Mouse (Mus musculus) CH12.LX (cell line): Measurements from ENCODE around the gene Nsl1. TPM values are rescaled to one million over a fixed set of nuclear protein-coding genes. Genes with fewer than 3 reads are reported as not detected.
A peak's percentile ranks its signal among the peaks of the same experiment; 100 is the strongest.

Source experiments
- DNase-seq: peaks from one replicate; pipeline ENCODE4 v3.0.0-alpha.2; 2013; ENCODE audit errors: extremely low read depth
- H3K27ac ChIP-seq: 2 replicates; pipeline ENCODE4 v1.5.1; 2012; ENCODE audit warnings: low read depth, mild to moderate bottlenecking, control low read depth, moderate library complexity; ENCODE audit not compliant: insufficient read depth
- H3K27me3 ChIP-seq: replicated peaks from 2 replicates; pipeline ENCODE3; 2012; ENCODE audit warnings: inconsistent platforms
- H3K36me3 ChIP-seq, 2 experiments: replicated peaks in 1 of 2; 2 replicates each; pipeline versions ENCODE3 to v1.6.1; 2012; ENCODE audit warnings: inconsistent platforms in 1 of 2, low read length in 1 of 2, mild to moderate bottlenecking in 1 of 2, mixed read lengths in 1 of 2, moderate library complexity in 1 of 2; ENCODE audit not compliant: control insufficient read depth in 1 of 2, insufficient read depth in 1 of 2
- H3K4me1 ChIP-seq, 2 experiments: 2 replicates each; pipeline ENCODE4 v1.6.1; 2012; ENCODE audit warnings: inconsistent platforms in 1 of 2, moderate library complexity in 1 of 2; ENCODE audit not compliant: insufficient read depth in 2 of 2, control insufficient read depth in 1 of 2
- H3K4me2 ChIP-seq: 2 replicates; pipeline ENCODE4 v1.6.1; 2012; ENCODE audit warnings: low read depth, mild to moderate bottlenecking, control low read depth; ENCODE audit not compliant: poor library complexity, insufficient read depth, severe bottlenecking
- H3K4me3 ChIP-seq, 3 experiments: fragments of 150-350 bp in 1 of 3; sonication (generic) in 1 of 3; replicated peaks in 1 of 3; 2 replicates each; pipeline versions ENCODE3 to v1.5.1; 2011 to 2012; ENCODE audit warnings: low read depth in 2 of 3, low read length in 2 of 3, mild to moderate bottlenecking in 2 of 3, moderate library complexity in 2 of 3, control low read depth in 1 of 3, improper control_type of control experiment in 1 of 3, inconsistent platforms in 1 of 3, mixed read lengths in 1 of 3; ENCODE audit not compliant: poor library complexity in 1 of 3
- H3K79me2 ChIP-seq: replicated peaks from 2 replicates; pipeline ENCODE4 v1.6.1; 2012; ENCODE audit warnings: mild to moderate bottlenecking, moderate library complexity; ENCODE audit not compliant: control insufficient read depth, poor library complexity, insufficient read depth, severe bottlenecking; ENCODE audit errors: extremely low read depth
- H3K9ac ChIP-seq: 2 replicates; pipeline ENCODE4 v1.6.1; 2012; ENCODE audit warnings: low read depth, mild to moderate bottlenecking, control low read depth, moderate library complexity; ENCODE audit not compliant: insufficient read depth
- H3K9me3 ChIP-seq: replicated peaks from 2 replicates; pipeline ENCODE3; 2012; ENCODE audit warnings: low read length, inconsistent platforms, mixed read lengths
- CTCF ChIP-seq, 2 experiments: IDR thresholded peaks in 1 of 2; conservative IDR thresholded peaks in 1 of 2; 2 replicates each; pipeline ENCODE4 v1.5.1; 2011 to 2012; ENCODE audit warnings: low read depth in 2 of 2, low read length in 2 of 2, improper control_type of control experiment in 1 of 2, inconsistent platforms in 1 of 2, mild to moderate bottlenecking in 1 of 2, moderate library complexity in 1 of 2
- ELF1 ChIP-seq: IDR thresholded peaks from 2 replicates; pipeline ENCODE4 v1.6.1; 2014; ENCODE audit warnings: low read depth, mild to moderate bottlenecking, inconsistent platforms, low read length, improper control_type of control experiment
- JUN ChIP-seq: IDR thresholded peaks from 2 replicates; pipeline ENCODE4 v1.6.1; 2011; ENCODE audit warnings: low read depth, mild to moderate bottlenecking, low read length, improper control_type of control experiment, moderate library complexity; ENCODE audit not compliant: insufficient read depth
- MAX ChIP-seq: IDR thresholded peaks from 2 replicates; pipeline ENCODE4 v1.6.1; 2011; ENCODE audit warnings: low read length, improper control_type of control experiment
- MXI1 ChIP-seq: IDR thresholded peaks from 2 replicates; pipeline ENCODE4 v1.6.1; 2011; ENCODE audit warnings: mild to moderate bottlenecking, low read depth, low read length, improper control_type of control experiment
- POLR2AphosphoS2 ChIP-seq: IDR thresholded peaks from 2 replicates; pipeline ENCODE4 v1.6.1; 2011; ENCODE audit warnings: low read depth, low read length, improper control_type of control experiment
- RAD21 ChIP-seq: IDR thresholded peaks from 2 replicates; pipeline ENCODE4 v1.6.1; 2011; ENCODE audit warnings: low read depth, mild to moderate bottlenecking, low read length, improper control_type of control experiment, moderate library complexity
- RCOR1 ChIP-seq: conservative IDR thresholded peaks from 2 replicates; pipeline ENCODE4 v1.6.1; 2012; ENCODE audit warnings: low read depth, mild to moderate bottlenecking, inconsistent platforms, low read length, improper control_type of control experiment
- SIN3A ChIP-seq: IDR thresholded peaks from 2 replicates; pipeline ENCODE4 v1.6.1; 2012; ENCODE audit warnings: low read length, improper control_type of control experiment, inconsistent platforms
- TBP ChIP-seq: conservative IDR thresholded peaks from 2 replicates; pipeline ENCODE4 v1.6.1; 2011; ENCODE audit warnings: low read depth, low read length, improper control_type of control experiment
- TCF12 ChIP-seq: IDR thresholded peaks from 2 replicates; pipeline ENCODE4 v1.6.1; 2014; ENCODE audit warnings: low read depth, mild to moderate bottlenecking, inconsistent platforms, low read length, improper control_type of control experiment
- UBTF ChIP-seq: IDR thresholded peaks from 2 replicates; pipeline ENCODE4 v1.6.1; 2012; ENCODE audit warnings: low read depth, mild to moderate bottlenecking, inconsistent platforms, low read length, improper control_type of control experiment, moderate library complexity
- ZNF384 ChIP-seq: IDR thresholded peaks from 2 replicates; pipeline ENCODE4 v1.6.1; 2012; ENCODE audit warnings: low read depth, low read length, improper control_type of control experiment, inconsistent platforms
- dilution Hi-C: fragments of 300-500 bp; cut with MboI; formaldehyde crosslinking; loops from 2 replicates; pipeline ENCODE4 v1.14.3; 2020; ENCODE audit warnings: low sequenced_read_pairs; ENCODE audit not compliant: extremely low pct_unique_long_range_greater_than_20kb, extremely low pct_ligation_motif_present
- in situ Hi-C: fragments of 300-500 bp; cut with MboI; formaldehyde crosslinking; loops from 3 replicates; pipeline ENCODE4 v1.14.3; 2019; ENCODE audit warnings: low sequenced_read_pairs, low pct_ligation_motif_present, low pct_unique_long_range_greater_than_20kb, mixed read lengths
- polyA plus RNA-seq: library from polyadenylated mRNA; unstranded; fragments of >175 nt; gene quantifications from 2 replicates; pipeline ENCODE4 v1.2.1, GENCODE M21; 2012; ENCODE audit warnings: low read depth; ENCODE audit not compliant: insufficient read length
- total RNA-seq, 2 experiments: library from RNA; depleted of rRNA; stranded (reverse); fragments of 300-350 nt in 1 of 2; fragments of >200 nt in 1 of 2; gene quantifications; 2 replicates each; pipeline ENCODE4 v1.2.3; 2012 to 2014

Gene Nsl1
- total and polyA plus RNA-seq, 3 experiments, result 16.0 to 27.1 (median 17.4) TPM

- in situ Hi-C loops, result no loop called here
- Histone ChIP-seq H3K4me2 (no peak overlapping the region), H3K36me3 (peaks cover 6 to 22% of the 10 kb centered on the region in 2 experiments), H3K27ac (no peak overlapping the region), H3K9ac (no peak overlapping the region), H3K9me3 (no peaks in the 10 kb centered on the region), H3K4me3 (no peak overlapping the region), H3K4me1 (peaks cover 0 to 11% of the 10 kb centered on the region in 2 experiments; a peak in 2 of 4 replicates), H3K79me2 (no peaks in the 10 kb centered on the region), H3K27me3 (no peaks in the 10 kb centered on the region)
- dilution Hi-C loops, result no loop called here
- DNase-seq, result no peak
- no peak for TF ChIP-seq UBTF
- TF ChIP-seq ZNF384, result no peak
These were observed 16.5 kb upstream of the Nsl1 start for GRCm38 (mm10) chr1:191046231-191046824.

GRCm38 (mm10) chr1:191053555-191053954 lies 9.3 kb upstream of the Nsl1 start:
- no peak overlapping the region for H3K4me2 ChIP-seq
- no peak overlapping the region for H3K9ac ChIP-seq
- no peaks in the 10 kb centered on the region for H3K79me2 ChIP-seq
- H3K4me1 ChIP-seq, result 0 out of 4 replicates have a peak, but pooled peaks cover 0 to 5% of the 10 kb centered on the region in 2 experiments
- peaks cover 19 to 57% of the 10 kb centered on the region in 2 experiments for H3K36me3 ChIP-seq
- H3K27me3 ChIP-seq, result no peaks in the 10 kb centered on the region
- DNase-seq, result no peak
- H3K4me3 ChIP-seq, result no peak overlapping the region
- no peaks in the 10 kb centered on the region for H3K9me3 ChIP-seq
- no peak for TF ChIP-seq CTCF (conservative IDR thresholded peaks at IDR 0.05 in 1 of 2, IDR thresholded peaks at IDR 0.05 in 1 of 2; ENCODE audit: low read depth in 2 of 2, low read length in 2 of 2)
- TF ChIP-seq RCOR1, result no peak
- no peak for TF ChIP-seq ELF1
- no peak for TF ChIP-seq JUN
- TF ChIP-seq POLR2AphosphoS2, result no peak
- TF ChIP-seq TBP, result no peak
- TF ChIP-seq SIN3A, result no peak
- no peak for TF ChIP-seq MXI1
- TF ChIP-seq, all 38 proteins: peak for 0
- in situ Hi-C loops (no loop called here), dilution Hi-C loops (no loop called here)
- H3K27ac ChIP-seq, result no peak overlapping the region

- Histone ChIP-seq H3K4me2 (no peak overlapping the region), H3K27me3 (no peaks in the 10 kb centered on the region), H3K9me3 (no peaks in the 10 kb centered on the region), H3K4me1 (0 out of 4 replicates have a peak, but pooled peaks cover 0 to 5% of the 10 kb centered on the region in 2 experiments), H3K9ac (no peak overlapping the region), H3K36me3 (peaks cover 19 to 62% of the 10 kb centered on the region in 2 experiments), H3K27ac (no peak overlapping the region), H3K4me3 (no peak overlapping the region), H3K79me2 (no peaks in the 10 kb centered on the region)
- dilution Hi-C loops (no loop called here), in situ Hi-C loops (no loop called here)
- no peak for DNase-seq
- TF ChIP-seq RAD21 (peak; percentile 26), MAX (no peak), CTCF (conservative IDR thresholded peaks at IDR 0.05 in 1 of 2, IDR thresholded peaks at IDR 0.05 in 1 of 2; ENCODE audit: low read depth in 2 of 2, low read length in 2 of 2) (peak in 1 of 2 experiments; percentile 35; a peak in 2 of 4 replicates), TCF12 (no peak)
- TF ChIP-seq, all 38 proteins: peak for 2
These were observed 7.8 kb upstream of the Nsl1 start for GRCm38 (mm10) chr1:191054870-191055532.
